In genomic region chr17:71194906-71195632, GRCm38 (mm10) we compare ENCODE assay signal across 11 mouse cellular contexts. TPM values are rescaled to one million over a fixed set of nuclear protein-coding genes. Genes with fewer than 3 reads are reported as not detected.
DNase-seq lines count a peak whose midpoint lies in the region; ATAC-seq and TF ChIP-seq lines count a peak whose summit lies in the region.
"Had no signal": no experiment of that assay in that cellular context is flagged by ENCODE, and none has a peak within 500 bp of the region (broad histone marks: within the 10 kb centered on the region; RNA-seq: fewer than 3 reads in every experiment).

No protein-coding gene starts in this region.

- ATAC-seq in kidney, postnatal 0 days (replicated peaks; ENCODE audit: low FRiP score, low read depth) = no peak
- ATAC-seq in liver, embryonic 16.5 days (ENCODE audit: low read depth) = no peak

- H3K27me3 ChIP-seq in kidney, postnatal 0 days (ENCODE audit: insufficient read depth, low read length) = no peaks in the 10 kb centered on the region
- no peaks in the 10 kb centered on the region for H3K27me3 ChIP-seq in liver, embryonic 16.5 days (ENCODE audit: control insufficient read depth, insufficient read depth, low read depth, low read length)
- H3K27me3 ChIP-seq: CH12.LX; hindbrain, embryonic 13.5 days; midbrain, embryonic 13.5 days had no signal

- peak overlapping the region; percentile 64 for H3K4me3 ChIP-seq in gastrocnemius, adult 2 months
- no peak overlapping the region for H3K4me3 ChIP-seq in kidney, postnatal 0 days (replicated peaks; ENCODE audit: low read depth, low read length)
- peak overlapping the region; percentile 48 for H3K4me3 ChIP-seq in liver, embryonic 16.5 days (ENCODE audit: low read depth, low read length)
- H3K4me3 ChIP-seq: hindbrain, embryonic 13.5 days; midbrain, embryonic 13.5 days had no signal

- H3K4me2 ChIP-seq in kidney, postnatal 0 days (ENCODE audit: low read length) = peak overlapping the region; percentile 46; the same call in 1 of the 2 replicates
- peak overlapping the region; percentile 58 for H3K4me2 ChIP-seq in liver, embryonic 16.5 days (ENCODE audit: low read depth, low read length)
- H3K4me2 ChIP-seq: midbrain, embryonic 13.5 days had no signal

- H3K4me1 ChIP-seq in kidney, postnatal 0 days (replicated peaks; ENCODE audit: insufficient read depth, low read length) = peaks cover 17% of the 10 kb centered on the region
- H3K4me1 ChIP-seq in liver, embryonic 16.5 days (ENCODE audit: control insufficient read depth, low read depth, low read length) = peaks cover 51% of the 10 kb centered on the region

- no peaks in the 10 kb centered on the region for H3K36me3 ChIP-seq in kidney, postnatal 0 days (ENCODE audit: insufficient read depth, low read length)
- H3K36me3 ChIP-seq in liver, embryonic 16.5 days (ENCODE audit: control insufficient read depth, insufficient read depth) = no peaks in the 10 kb centered on the region
- H3K36me3 ChIP-seq: hindbrain, embryonic 13.5 days; midbrain, embryonic 13.5 days had no signal

- no peak overlapping the region for H3K9ac ChIP-seq in kidney, postnatal 0 days (ENCODE audit: low read depth, low read length)
- peak overlapping the region; percentile 59 for H3K9ac ChIP-seq in liver, embryonic 16.5 days (ENCODE audit: low read depth, low read length)
- H3K9ac ChIP-seq: hindbrain, embryonic 13.5 days; midbrain, embryonic 13.5 days had no signal

- H3K9me3 ChIP-seq in kidney, postnatal 0 days (replicated peaks; ENCODE audit: low read length) = no peaks in the 10 kb centered on the region
- no peaks in the 10 kb centered on the region for H3K9me3 ChIP-seq in liver, embryonic 16.5 days (replicated peaks; ENCODE audit: control insufficient read depth, low read length)

- DNase-seq in gastrocnemius, adult 2 months = no peak
- no peak for DNase-seq in gastrocnemius, postnatal 14 days
- no peak for DNase-seq in kidney, postnatal 0 days (ENCODE audit: low spot score)
- no peak for DNase-seq in kidney, postnatal 10 days
- DNase-seq in MEL-GATA-1-ER (ENCODE audit: extremely low read depth, low read depth) = peak; percentile 41
- no peak for DNase-seq in testis, postnatal 10 days (ENCODE audit: low spot score)
- no peak for DNase-seq in layer of hippocampus, adult 18-20 months (ENCODE audit: low spot score in 2 of 2)

- 60% methylated on average over 3 of the region's 3 CpGs for WGBS in kidney, postnatal 0 days
- WGBS in liver, embryonic 16.5 days (ENCODE audit: insufficient replicate concordance) = 42% methylated on average over 3 of the region's 3 CpGs

- H3K27ac ChIP-seq in gastrocnemius, adult 2 months = peak overlapping the region; percentile 54; the same call in 1 of the 2 replicates
- no peak overlapping the region for H3K27ac ChIP-seq in kidney, postnatal 0 days
- peak overlapping the region; percentile 51 for H3K27ac ChIP-seq in liver, embryonic 16.5 days (ENCODE audit: low read length)
- H3K27ac ChIP-seq: midbrain, embryonic 13.5 days had no signal

- TF ChIP-seq CTCF in gastrocnemius, adult 2 months (IDR thresholded peaks at IDR 0.05) = no peak
- no peak for TF ChIP-seq CTCF in kidney, postnatal 0 days (IDR thresholded peaks at IDR 0.05; ENCODE audit: low read depth)

- intact Hi-C loops in gastrocnemius, adult 2 months (cut with DNase I) = loop anchor here (2.0 to 5.0 kb wide), 5 partner anchors 68 to 348 kb away; no protein-coding TSS in a partner anchor
- intact Hi-C loops in gastrocnemius, postnatal 14 days (cut with DNase I; ENCODE audit: low total_unique reads) = loop anchor here (5.0 kb wide), 1 partner anchor 128 kb away; no protein-coding TSS in a partner anchor

RNA-seq across cellular contexts. Expression of gene Lpin2, which starts 12.7 kb away (rescaled TPM):
- 1 to 10 TPM; 5.3 to 5.6 TPM for total RNA-seq in gastrocnemius, adult 2 months (2021)
- 1 to 10 TPM; 6.1 to 6.3 TPM for total RNA-seq in gastrocnemius, postnatal 14 days (2021)
- polyA plus RNA-seq in kidney, postnatal 0 days (2015; fragmentation: Nextera tagmentation; extraction: Ambion mirVana) = 45.6 and 47.1 TPM in 2 replicates
- polyA plus RNA-seq in liver, embryonic 16.5 days (2015; fragmentation: Nextera tagmentation; extraction: Ambion mirVana) = 46.8 and 51.5 TPM in 2 replicates
- total RNA-seq in layer of hippocampus, adult 18-20 months (2021) = 100 to 1,000 TPM; 101 to 104 TPM

Comparison
In these comparisons a context has a peak if more than half of its experiments do, and no peak if none do; other contexts are left out.
1. RNA of gene Lpin2, which starts 12.7 kb away (total RNA-seq): 101 to 104 TPM in layer of hippocampus, adult 18-20 months; 6.1 to 6.3 TPM in gastrocnemius, postnatal 14 days and 5.3 to 5.6 TPM in gastrocnemius, adult 2 months; every median in the first group is over 10 times any median in the second.